Mouse (Mus musculus) adrenal gland, adult 8-10 months (tissue): ENCODE measurements around the gene Cdkl5. TPM values are rescaled to one million over a fixed set of nuclear protein-coding genes. Genes with fewer than 3 reads are reported as not detected.

ENCODE experiments used
- DNase-seq: peaks from one replicate; pipeline ENCODE4 v3.0.0; 2022
- total RNA-seq, 4 experiments: library from RNA; stranded (reverse); gene quantifications; 2 replicates each; pipeline ENCODE4 v1.2.4; 2022

Cdkl5 gene
- total RNA-seq, 4 experiments from 2014 or later = 18.9 to 23.7 (median 21.3) TPM

- no peak for DNase-seq
Observed at GRCm38 (mm10) chrX:160735650-160736049, 258.9 kb downstream of the Cdkl5 start, which contains the start of gene Ppef1. TSS of gene Ppef1 (minus strand) at chrX:160735765.

Other genes starting within 250 kb of the Cdkl5 start
- under 1 TPM in 2 of 4 experiments, not detected in 2; 0.34 to 0.43 TPM for gene Rs1, start 226.7 kb downstream of the Cdkl5 start, total RNA-seq
- gene Gja6, start 87.7 kb downstream of the Cdkl5 start, total RNA-seq = 1 to 10 TPM in 1 of 4 experiments, under 1 TPM in 3; 0.52 to 1.8 (median 0.67) TPM
- gene Scml2, start 122.5 kb upstream of the Cdkl5 start, total RNA-seq = under 1 TPM; 0.38 to 0.75 (median 0.60) TPM